Mouse (Mus musculus) E14TG2a.4 (cell line): ENCODE results near the gene Erp29.

Experiments used
- CTCF ChIP-seq: conservative IDR thresholded peaks from 2 replicates; pipeline ENCODE4 v1.5.1; 2014; ENCODE audit warnings: low read length
- NANOG ChIP-seq: IDR thresholded peaks from 2 replicates; pipeline ENCODE4 v1.6.1; 2014; ENCODE audit warnings: borderline replicate concordance, low read length, mixed read lengths
- POU5F1 ChIP-seq: IDR thresholded peaks from 2 replicates; pipeline ENCODE4 v1.6.1; 2014; ENCODE audit warnings: low read length, borderline replicate concordance

GRCm38 (mm10) chr5:121469566-121469965 is 17.3 kb upstream of the Erp29 start:
- TF ChIP-seq CTCF (no peak), NANOG (no peak), POU5F1 (no peak)
